Mouse (Mus musculus): Measurements from ENCODE around the gene Olfr887.

The Olfr887 gene

DNA sequence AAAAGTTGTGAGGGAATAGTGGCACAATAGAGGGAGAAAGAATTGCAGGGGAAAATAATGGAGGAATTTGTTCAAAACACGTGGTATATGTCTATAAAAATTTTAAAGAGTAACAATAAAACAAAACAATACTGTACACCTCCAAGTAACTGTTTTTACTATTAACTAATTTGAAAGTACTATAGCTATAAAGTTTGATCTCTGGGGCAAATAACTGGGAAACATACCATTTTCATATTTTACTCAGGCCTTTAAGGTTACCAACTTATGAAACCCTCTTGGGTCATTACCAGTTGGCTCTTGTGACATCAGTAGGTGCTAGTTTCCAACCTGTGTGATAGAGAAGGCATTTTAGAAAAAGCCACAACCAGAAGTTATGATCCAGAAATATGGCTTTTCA is at the start of gene Olfr887:
Gene Olfr887, plus strand, starts transcription at position 301 of the 400 bp plus-strand sequence.
- no peak for DNase-seq

DNA sequence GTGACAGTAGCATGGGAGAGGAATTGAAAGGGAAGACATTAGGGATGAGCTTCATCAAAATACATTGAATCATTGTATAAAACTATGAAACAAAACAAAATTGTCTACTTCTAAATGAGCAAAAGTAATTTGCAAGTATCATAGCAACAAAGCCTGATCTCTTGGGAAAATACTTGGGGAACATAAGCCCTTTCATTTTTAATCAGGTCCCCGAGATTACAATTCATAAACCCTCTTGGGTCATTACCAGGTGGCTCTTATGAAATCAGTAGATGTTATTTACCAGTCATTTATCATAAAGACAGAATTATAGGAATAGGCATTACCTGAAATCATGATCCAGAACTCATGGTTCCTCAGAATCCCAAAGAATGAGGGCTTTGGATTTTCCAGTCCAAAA is 37.6 kb upstream of the Olfr887 start, which contains the start of gene Olfr884:
Gene Olfr884, plus strand, starts transcription at position 301 of the 400 bp plus-strand sequence.
- DNase-seq = no peak

DNA sequence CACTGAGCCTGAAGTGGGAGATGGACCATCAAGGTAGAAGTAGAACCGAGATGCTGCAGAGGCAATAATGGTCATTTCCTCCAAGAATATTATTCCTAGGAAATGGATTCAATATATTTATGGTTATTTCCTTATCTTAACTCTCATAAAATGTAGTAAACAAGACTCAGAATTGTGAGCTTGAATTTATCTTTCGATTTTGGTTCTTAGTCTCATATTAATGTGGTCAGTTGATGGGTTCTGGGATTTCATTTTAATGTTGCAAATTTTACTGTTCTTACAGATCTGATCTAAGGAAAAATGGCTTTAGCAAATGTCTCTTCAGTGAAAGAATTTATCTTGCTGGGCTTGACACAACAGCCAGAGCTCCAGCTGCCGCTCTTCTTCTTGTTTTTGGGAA is 22.9 kb upstream of the Olfr887 start, which contains the start of gene Olfr885:
Gene Olfr885, plus strand, starts transcription at position 301 of the 400 bp plus-strand sequence.
- no peak for DNase-seq

- DNase-seq = no peak
Measured at GRCm38 (mm10) chr9:38107828-38108227, 24.0 kb downstream of the Olfr887 start, which contains the start of gene Olfr888. Olfr888 (plus strand) TSS chr9:38108128.

DNA sequence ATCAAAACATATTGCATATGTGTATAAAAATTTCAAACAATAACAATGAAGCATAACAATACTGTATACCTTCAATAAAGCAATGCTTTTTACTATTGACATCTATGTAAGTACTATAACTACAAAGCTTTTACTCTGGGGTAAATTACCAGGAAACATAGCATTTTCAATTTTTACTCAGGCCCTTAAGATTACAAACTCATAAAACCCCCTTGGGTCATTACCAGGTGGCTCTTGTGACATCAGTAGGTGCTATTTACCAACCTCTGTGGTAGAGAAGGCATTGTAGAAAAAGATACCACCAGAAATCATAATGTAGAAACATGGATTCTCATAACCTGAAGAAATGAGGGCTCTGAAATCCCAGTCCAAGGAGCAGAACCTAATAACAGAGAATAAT is 31.0 kb downstream of the Olfr887 start, which contains the start of gene Olfr889:
Gene Olfr889, plus strand, starts transcription at position 301 of the 400 bp plus-strand sequence.
- no peak for DNase-seq

Measured in lung, adult 18-20 months (tissue).